Mouse (Mus musculus): ENCODE data around the gene Dync1li1.

DNA sequence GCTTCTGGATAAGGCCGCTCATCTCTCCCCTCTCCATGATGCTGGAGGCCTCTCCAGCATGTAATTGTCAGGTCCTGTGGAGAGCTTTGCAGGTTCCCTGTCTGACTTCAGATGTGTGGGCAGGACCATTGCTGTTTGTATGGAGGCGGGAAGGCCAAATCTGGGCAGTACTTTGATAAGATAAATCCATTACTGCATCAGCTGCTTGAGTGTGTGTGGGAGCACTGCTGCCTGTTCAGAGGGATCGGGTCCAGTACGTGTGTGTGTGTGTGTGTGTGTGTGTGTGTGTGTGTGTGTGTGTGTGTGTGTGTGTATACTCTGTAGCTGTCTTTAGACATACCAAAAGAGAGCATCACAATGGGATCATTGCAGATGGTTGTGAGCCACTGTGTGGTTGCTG lies 56.6 kb downstream of the Dync1li1 start:
- TF ChIP-seq CTCF (IDR thresholded peaks at IDR 0.05; ENCODE audit: extremely low read depth, insufficient read depth, low read length) = no peak
- no peak for TF ChIP-seq POLR2A (IDR thresholded peaks at IDR 0.05; ENCODE audit: extremely low read depth, insufficient read depth, low read length)

Measured in cortical plate, adult 2 months (tissue).